Mouse (Mus musculus): Measurements from ENCODE around the gene Ugt1a1. TPM values are rescaled to one million over a fixed set of nuclear protein-coding genes. Genes with fewer than 3 reads are reported as not detected.

Gene Ugt1a1
- polyA plus RNA-seq, 3 experiments from 2014 or later: not detected

DNA sequence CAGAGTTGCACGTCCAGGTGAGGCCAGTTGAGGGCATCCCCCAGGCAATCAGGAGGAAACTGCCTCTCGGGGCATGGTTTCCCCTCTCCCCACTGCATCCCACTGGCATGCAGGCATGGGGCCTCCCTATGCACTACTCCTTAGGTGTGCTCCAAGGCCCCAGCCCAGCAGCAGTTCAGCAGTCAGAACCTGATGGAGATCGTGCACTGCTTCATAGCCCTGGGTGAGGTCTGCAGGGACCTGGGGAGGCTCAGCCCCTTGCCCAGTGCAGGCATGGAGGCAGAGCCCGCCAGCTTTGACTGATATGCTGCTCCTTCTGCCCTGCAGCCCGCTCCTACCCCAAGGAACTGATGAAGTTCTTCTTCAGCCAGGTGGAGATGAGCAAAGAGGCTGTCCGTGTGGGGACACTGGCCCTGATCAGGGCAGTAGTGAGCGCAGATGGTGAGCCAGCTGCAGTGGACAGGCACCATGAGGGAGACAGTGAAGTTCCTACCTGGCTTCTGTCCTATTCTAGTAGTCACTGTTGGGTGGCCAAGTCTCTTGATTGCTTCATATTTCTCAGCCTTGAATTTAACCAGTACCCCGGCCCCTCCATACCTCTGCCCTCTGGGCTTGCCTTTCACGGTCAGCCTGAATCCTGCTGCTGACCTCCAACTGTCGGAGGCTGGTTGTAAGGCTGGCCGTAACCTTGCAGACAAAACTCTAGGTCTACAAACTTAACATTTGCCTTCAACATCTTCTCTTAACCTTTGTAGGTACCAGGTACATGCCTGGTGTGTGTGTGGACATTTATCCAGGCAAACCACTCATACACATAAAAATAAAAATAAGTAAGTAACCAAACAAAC, 23.5 kb downstream of the Ugt1a1 start:
- no peak for ATAC-seq

DNA sequence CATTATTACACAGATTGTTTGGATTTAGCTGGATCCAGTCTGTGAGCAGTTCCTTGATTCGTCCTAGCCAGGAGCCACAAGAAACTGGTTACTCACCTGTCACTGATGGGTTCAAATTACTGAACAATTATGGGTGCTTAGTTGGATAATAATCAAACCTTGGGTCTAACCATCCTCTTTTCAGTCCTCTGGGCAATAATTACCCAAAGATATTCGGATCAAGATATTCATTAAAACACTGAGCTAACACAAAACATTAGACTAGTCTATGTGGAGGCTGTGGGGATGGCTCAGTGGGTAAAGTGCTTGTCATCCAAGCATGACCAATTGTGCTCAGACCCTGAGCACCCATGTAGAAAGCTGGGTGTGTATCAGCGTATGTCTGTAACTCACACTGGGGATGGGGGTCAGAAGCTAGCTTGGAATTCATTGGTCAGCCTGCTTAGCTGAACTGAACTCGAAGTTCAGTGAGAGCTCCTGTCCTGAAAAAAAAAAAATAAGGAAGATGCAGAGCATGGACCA, 24.2 kb downstream of the Ugt1a1 start:
- no peak for ATAC-seq

GRCm38 (mm10) chr1:88237311-88237710, 25.6 kb downstream of the Ugt1a1 start:
- no peak for ATAC-seq

DNA sequence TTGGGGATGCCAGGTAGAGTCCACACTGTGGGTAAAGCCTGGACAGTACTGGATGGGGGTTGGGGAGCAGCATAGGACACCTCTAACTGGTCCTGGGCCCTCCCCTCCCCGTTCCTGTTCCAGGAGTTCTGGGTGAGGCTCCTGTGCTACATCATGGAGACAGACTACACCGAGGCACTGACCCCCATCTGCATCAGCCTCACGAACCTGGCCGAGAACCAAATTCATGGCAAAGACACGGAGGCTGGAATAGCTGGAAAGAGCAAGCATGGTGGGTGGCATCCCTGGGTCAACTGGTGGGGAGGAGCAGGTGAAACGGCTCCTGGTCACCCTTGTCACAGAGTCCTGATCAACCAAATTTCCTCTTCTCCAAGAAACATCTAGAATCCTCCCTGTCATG, 27.0 kb downstream of the Ugt1a1 start:
- ATAC-seq: no peak

DNA sequence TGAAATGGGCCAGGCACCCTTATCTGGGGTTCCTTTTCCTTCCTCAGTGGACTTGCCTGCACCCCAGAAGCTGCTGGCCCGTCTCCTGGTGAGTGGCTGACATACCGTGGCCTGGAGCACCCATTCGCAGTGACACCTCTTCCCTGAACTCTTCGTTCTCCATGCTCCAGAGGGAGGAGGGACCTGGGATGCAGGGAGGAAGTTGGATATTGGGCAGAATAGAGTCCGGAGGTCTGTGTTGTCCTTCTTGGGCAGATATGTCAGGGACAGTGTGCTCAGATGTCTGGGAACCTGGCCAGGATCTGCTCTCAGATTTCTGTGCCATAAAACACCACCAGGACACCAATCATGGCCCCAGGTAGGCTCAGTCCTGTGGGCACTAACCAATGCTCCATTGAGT, 28.3 kb downstream of the Ugt1a1 start:
- ATAC-seq: no peak

GRCm38 (mm10) chr1:88240579-88240978, 28.8 kb downstream of the Ugt1a1 start:
- ATAC-seq: no peak

GRCm38 (mm10) chr1:88243861-88244260, 32.1 kb downstream of the Ugt1a1 start:
- no peak for ATAC-seq

DNA sequence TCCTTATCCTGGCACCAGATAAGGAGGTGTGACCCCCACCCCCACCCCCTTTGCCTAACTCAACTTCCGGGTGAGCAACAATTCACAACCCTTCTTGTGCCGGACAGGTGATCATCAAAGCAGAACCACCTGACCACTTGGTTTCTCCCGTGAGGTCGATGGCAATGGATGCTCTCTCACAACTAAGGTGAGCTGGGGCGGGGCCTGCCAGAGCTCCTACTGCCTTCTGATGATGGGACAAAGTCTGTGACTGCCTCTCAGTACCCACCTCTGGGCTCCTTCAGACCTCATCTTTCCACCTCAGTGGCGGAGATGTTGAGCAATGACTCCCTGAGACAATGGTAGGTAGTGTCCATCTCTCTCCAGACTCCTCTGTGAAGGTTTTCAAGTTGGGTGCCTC, 34.1 kb downstream of the Ugt1a1 start:
- ATAC-seq: no peak

GRCm38 (mm10) chr1:88246386-88246785, 34.6 kb downstream of the Ugt1a1 start:
- ATAC-seq: no peak

DNA sequence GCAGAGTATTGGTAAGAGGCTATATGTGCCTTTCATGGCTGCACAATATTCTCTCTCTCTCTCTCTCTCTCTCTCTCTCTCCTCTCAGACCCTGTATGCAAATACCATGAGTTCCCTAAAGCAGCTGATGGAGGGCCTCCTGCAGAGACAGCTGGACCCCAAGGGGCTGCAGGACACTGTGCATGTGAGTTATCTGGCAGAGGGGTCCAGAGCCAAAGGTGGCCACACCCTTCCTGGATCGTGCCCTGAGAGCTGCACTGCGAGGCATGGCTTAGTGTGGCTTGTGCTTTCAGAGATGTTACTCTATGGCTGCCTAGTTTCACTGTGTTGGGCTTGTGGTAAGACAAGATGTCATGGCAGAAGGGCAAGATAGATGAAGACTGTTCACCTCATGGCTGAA, 35.9 kb downstream of the Ugt1a1 start:
- no peak for ATAC-seq

DNA sequence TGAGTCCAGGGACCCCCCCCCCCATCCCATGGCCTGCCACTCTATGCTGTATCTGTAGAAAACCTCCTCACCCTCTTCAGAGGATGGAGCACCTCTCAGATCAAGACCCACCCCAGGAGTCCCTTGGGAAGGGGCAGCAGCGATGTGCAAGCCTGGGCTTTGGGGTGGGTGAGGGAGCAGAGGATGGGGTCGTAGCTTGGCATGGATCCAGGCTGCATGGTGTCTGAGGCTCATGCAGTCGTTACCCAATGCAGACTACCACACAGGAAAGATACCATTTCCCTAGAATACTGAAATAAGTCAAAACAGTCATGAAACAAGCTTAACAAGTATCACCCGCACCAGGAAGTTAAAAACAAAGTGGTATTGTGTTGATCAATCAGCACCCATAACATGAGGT, 36.9 kb downstream of the Ugt1a1 start:
- ATAC-seq: no peak

- ATAC-seq: no peak
These were observed 37.8 kb downstream of the Ugt1a1 start for GRCm38 (mm10) chr1:88249596-88249995.

GRCm38 (mm10) chr1:88250023-88250422, 38.3 kb downstream of the Ugt1a1 start:
- no peak for ATAC-seq

- ATAC-seq: no peak
These were observed 41.3 kb downstream of the Ugt1a1 start for GRCm38 (mm10) chr1:88253106-88253505.

GRCm38 (mm10) chr1:88253540-88253939, 41.8 kb downstream of the Ugt1a1 start:
- ATAC-seq: no peak

DNA sequence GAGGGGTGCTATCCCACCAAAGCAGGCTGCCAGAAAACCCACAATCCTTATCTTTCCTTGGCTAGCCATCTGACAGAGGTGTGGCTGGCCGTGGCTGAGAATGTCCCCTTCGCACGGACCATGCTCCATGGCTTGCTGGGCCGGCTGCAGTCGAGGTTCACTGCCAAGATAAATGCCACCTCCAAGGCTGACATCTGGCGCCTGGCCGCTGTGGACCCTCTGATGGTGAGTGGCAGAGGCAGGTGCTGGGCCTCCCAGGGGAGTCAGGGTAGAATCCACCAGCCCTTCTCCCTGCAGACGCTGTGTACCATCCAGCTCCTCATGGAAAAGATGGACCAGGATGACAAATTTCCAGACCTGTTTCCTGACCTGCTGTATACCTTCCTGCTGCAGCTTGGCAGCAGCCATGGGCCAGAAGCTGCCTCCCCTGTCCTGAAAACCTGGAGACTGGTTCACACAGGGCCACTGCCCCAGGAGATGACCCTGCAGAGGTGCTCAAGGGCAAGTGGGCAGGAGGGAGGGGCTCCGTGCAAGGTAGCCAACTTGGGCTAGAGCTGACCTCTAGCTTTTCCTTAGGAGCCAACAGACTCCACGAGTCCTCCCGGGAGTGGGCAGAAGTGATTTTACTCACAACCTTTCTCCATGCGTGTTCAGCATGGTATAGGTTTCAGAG, 43.2 kb downstream of the Ugt1a1 start:
- ATAC-seq: no peak

GRCm38 (mm10) chr1:88255466-88255857, 43.7 kb downstream of the Ugt1a1 start:
- no peak for ATAC-seq

GRCm38 (mm10) chr1:88255989-88256754, 44.4 kb downstream of the Ugt1a1 start:
- ATAC-seq: no peak

DNA sequence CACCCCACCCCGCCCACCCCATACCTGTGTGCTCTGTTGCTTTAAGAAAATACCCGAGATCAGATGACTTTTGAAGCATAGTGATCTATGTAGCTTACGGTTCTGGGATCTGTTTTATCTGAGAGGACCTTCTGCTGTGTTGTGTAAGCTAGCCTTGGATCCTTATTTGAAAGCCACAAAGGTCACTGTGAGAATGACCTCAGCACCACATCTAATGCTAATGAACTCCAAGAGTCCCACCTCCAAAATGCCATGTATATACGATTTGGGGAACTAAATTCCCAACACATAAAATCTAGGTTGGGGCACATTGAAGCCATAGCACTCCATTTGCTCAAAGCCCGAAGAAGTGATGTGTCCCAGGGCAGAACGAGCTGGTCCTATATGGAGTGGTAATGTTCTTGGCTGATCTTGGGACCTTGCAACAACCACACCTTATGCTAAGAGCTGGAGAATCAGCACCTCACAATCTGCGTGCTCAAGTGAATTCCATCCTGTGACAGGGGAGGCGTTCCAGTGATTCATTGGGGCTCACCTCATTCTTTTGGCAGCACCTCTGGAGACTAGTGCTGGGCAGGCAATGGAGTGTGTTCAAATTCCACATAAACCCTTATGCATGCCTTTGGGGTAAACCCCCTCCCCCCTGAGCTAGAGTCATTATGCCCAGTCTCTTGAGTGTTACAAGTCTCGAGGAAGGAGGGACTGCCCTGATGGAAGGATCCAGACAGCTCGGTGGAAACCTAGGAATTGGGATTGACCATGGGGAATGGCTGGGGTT, 45.3 kb downstream of the Ugt1a1 start:
- ATAC-seq: no peak

DNA sequence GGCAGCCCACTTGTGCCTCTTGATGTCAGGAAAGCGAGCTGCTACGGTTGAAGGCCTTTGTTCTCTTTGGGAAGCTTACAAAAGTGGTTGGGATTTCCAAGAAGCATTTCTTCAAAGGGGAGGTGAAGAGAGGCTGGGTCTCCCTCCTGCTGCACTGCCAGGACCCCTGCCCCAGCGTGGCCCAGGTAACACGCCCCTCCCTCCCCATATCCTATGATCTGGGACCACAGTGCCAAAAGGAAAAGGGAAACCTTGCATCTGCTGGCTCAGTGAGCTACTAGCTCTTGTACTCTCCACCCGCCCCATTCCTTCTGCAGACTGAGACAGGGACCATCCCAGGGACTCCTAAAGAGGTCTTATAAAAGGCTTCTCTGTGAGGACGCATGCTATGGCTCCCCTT, 45.9 kb downstream of the Ugt1a1 start:
- ATAC-seq: no peak

DNA sequence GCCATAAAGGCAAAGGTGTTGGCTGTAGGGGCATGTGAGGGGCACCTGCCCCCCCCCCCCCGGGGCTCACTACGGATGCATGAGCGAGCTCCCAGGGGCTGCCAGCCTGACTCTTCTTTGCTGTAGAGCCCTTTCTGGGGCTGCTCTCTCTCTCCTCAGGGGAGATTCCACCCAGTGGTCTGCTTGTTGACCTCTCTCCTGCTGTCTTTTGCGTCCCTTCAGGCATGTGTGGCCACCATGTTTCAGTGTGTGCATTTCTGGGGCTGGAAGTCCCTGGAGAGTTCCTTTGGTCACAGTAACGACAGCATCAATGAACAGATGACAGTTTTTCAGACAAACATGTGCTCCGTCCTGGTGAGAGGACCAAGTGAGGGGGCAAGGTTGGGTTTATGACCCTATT, 46.6 kb downstream of the Ugt1a1 start:
- ATAC-seq: no peak

- ATAC-seq: no peak
These were observed 47.3 kb downstream of the Ugt1a1 start for GRCm38 (mm10) chr1:88258881-88259642.

Data from inflammation-experienced regulatory T-cells, adult 6 months (primary cell).